Mouse (Mus musculus) urinary bladder, postnatal 14 days (tissue): ENCODE results near the gene Cdca5.

Source experiments
- DNase-seq: peaks from one replicate; pipeline ENCODE4 v3.0.0; 2021; ENCODE audit warnings: low spot score

The Cdca5 gene

DNA sequence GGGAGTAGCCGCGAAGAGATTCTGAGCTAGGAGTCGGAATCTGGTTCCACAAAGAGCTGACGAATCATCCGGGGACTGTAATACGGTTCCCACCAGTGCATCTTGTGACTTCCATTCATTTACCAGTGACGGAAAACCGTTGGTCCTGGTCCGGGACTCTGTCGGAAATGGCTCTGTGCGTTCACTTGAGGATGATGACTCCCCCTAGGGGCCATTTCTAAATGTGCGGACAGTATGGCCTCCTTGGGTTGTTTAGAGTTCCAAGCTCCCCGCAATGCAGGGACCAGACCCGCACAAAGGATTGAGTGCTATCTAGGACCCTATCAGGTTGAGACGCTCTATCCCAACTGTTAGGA is 56.6 kb downstream of the Cdca5 start, which contains the start of gene Arl2:
Arl2 (minus strand) TSS at position 155 of the 356 bp plus-strand sequence.
- peak; percentile 81 for DNase-seq
